Mouse (Mus musculus): Measurements from ENCODE around the gene Hmcn2. TPM values are rescaled to one million over a fixed set of nuclear protein-coding genes. Genes with fewer than 3 reads are reported as not detected.
A peak's percentile ranks its signal among the peaks of the same experiment; 100 is the strongest.

The Hmcn2 gene
- polyA plus RNA-seq, 1 experiment from 2014 or later: 5.5 TPM

GRCm38 (mm10) chr2:31458460-31458859, 144.2 kb downstream of the Hmcn2 start:
- H3K36me3 ChIP-seq (ENCODE audit: control insufficient read depth, insufficient read depth): no peaks in the 10 kb centered on the region
- TF ChIP-seq CTCF (IDR thresholded peaks at IDR 0.05; ENCODE audit: low read depth): no peak
- H3K9ac ChIP-seq (ENCODE audit: low read depth, low read length): no peak overlapping the region
- H3K4me2 ChIP-seq (replicated peaks; ENCODE audit: low read depth): no peak overlapping the region
- no peak overlapping the region for H3K4me3 ChIP-seq (ENCODE audit: low read depth, low read length)
- H3K27ac ChIP-seq (ENCODE audit: low read depth, low read length): peak overlapping the region; percentile 73
- H3K9me3 ChIP-seq (ENCODE audit: control insufficient read depth): no peaks in the 10 kb centered on the region
- no peak for ATAC-seq
- no peaks in the 10 kb centered on the region for H3K27me3 ChIP-seq (replicated peaks; ENCODE audit: control insufficient read depth, insufficient read depth, low read length)
- WGBS: 47% methylated on average over 5 of the region's 5 CpGs
- H3K4me1 ChIP-seq (replicated peaks; ENCODE audit: control insufficient read depth, insufficient read depth, low read length): peaks cover 24% of the 10 kb centered on the region

- peak overlapping the region; percentile 87 for H3K27ac ChIP-seq (ENCODE audit: low read depth, low read length)
- no peak overlapping the region for H3K9ac ChIP-seq (ENCODE audit: low read depth, low read length)
- no peaks in the 10 kb centered on the region for H3K27me3 ChIP-seq (replicated peaks; ENCODE audit: control insufficient read depth, insufficient read depth, low read length)
- no peaks in the 10 kb centered on the region for H3K36me3 ChIP-seq (ENCODE audit: control insufficient read depth, insufficient read depth)
- 24% methylated on average over 16 of the region's 16 CpGs for WGBS
- ATAC-seq: peak; percentile 72
- no peaks in the 10 kb centered on the region for H3K9me3 ChIP-seq (ENCODE audit: control insufficient read depth)
- peak overlapping the region; percentile 74 for H3K4me2 ChIP-seq (replicated peaks; ENCODE audit: low read depth)
- no peak for TF ChIP-seq CTCF (IDR thresholded peaks at IDR 0.05; ENCODE audit: low read depth)
- peak overlapping the region; percentile 35; the same call in 1 of the 2 replicates for H3K4me3 ChIP-seq (ENCODE audit: low read depth, low read length)
- H3K4me1 ChIP-seq (replicated peaks; ENCODE audit: control insufficient read depth, insufficient read depth, low read length): peaks cover 18% of the 10 kb centered on the region
These were observed 145.0 kb downstream of the Hmcn2 start for GRCm38 (mm10) chr2:31458989-31459936.

- TF ChIP-seq CTCF (IDR thresholded peaks at IDR 0.05; ENCODE audit: low read depth): peak; percentile 80
- Histone ChIP-seq H3K4me1 (replicated peaks; ENCODE audit: control insufficient read depth, insufficient read depth, low read length) (0 out of 2 replicates have a peak, but pooled peaks cover 11% of the 10 kb centered on the region), H3K4me2 (replicated peaks; ENCODE audit: low read depth) (peak overlapping the region; percentile 74), H3K9ac (ENCODE audit: low read depth, low read length) (peak overlapping the region; percentile 35; the same call in 1 of the 2 replicates), H3K27ac (ENCODE audit: low read depth, low read length) (peak overlapping the region; percentile 87), H3K9me3 (ENCODE audit: control insufficient read depth) (no peaks in the 10 kb centered on the region), H3K27me3 (replicated peaks; ENCODE audit: control insufficient read depth, insufficient read depth, low read length) (no peaks in the 10 kb centered on the region), H3K36me3 (ENCODE audit: control insufficient read depth, insufficient read depth) (no peaks in the 10 kb centered on the region), H3K4me3 (ENCODE audit: low read depth, low read length) (peak overlapping the region; percentile 35)
- 5% methylated on average over 47 of the region's 48 CpGs for WGBS
- ATAC-seq: peak; percentile 42
These were observed 145.9 kb downstream of the Hmcn2 start for GRCm38 (mm10) chr2:31460025-31460571.

- no peak for TF ChIP-seq CTCF (IDR thresholded peaks at IDR 0.05; ENCODE audit: low read depth)
- H3K9ac ChIP-seq (ENCODE audit: low read depth, low read length): no peak overlapping the region
These were observed 146.7 kb downstream of the Hmcn2 start for GRCm38 (mm10) chr2:31460920-31461319.

GRCm38 (mm10) chr2:31462051-31462450, 147.8 kb downstream of the Hmcn2 start:
- Histone ChIP-seq H3K27ac (ENCODE audit: low read depth, low read length) (peak overlapping the region; percentile 35; the same call in 1 of the 2 replicates), H3K4me1 (replicated peaks; ENCODE audit: control insufficient read depth, insufficient read depth, low read length) (0 out of 2 replicates have a peak, but pooled peaks cover 11% of the 10 kb centered on the region), H3K9me3 (ENCODE audit: control insufficient read depth) (no peaks in the 10 kb centered on the region), H3K9ac (ENCODE audit: low read depth, low read length) (no peak overlapping the region), H3K36me3 (ENCODE audit: control insufficient read depth, insufficient read depth) (no peaks in the 10 kb centered on the region), H3K4me2 (replicated peaks; ENCODE audit: low read depth) (no peak overlapping the region; the same call in 1 of the 2 replicates), H3K4me3 (ENCODE audit: low read depth, low read length) (no peak overlapping the region), H3K27me3 (replicated peaks; ENCODE audit: control insufficient read depth, insufficient read depth, low read length) (no peaks in the 10 kb centered on the region)
- ATAC-seq: no peak
- TF ChIP-seq CTCF (IDR thresholded peaks at IDR 0.05; ENCODE audit: low read depth): no peak
- WGBS: 26% methylated on average over 8 of the region's 8 CpGs

More at GRCm38 (mm10) chr2:31460920-31461319, 146.7 kb downstream of the Hmcn2 start:
- H3K4me3 ChIP-seq (ENCODE audit: low read depth, low read length): no peak overlapping the region
- no peaks in the 10 kb centered on the region for H3K9me3 ChIP-seq (ENCODE audit: control insufficient read depth)
- H3K27ac ChIP-seq (ENCODE audit: low read depth, low read length): peak overlapping the region; percentile 87; the same call in 1 of the 2 replicates
- no peak for ATAC-seq
- H3K4me2 ChIP-seq (replicated peaks; ENCODE audit: low read depth): peak overlapping the region; percentile 74; the same call in 1 of the 2 replicates
- 64% methylated on average over 7 of the region's 7 CpGs for WGBS
- no peaks in the 10 kb centered on the region for H3K27me3 ChIP-seq (replicated peaks; ENCODE audit: control insufficient read depth, insufficient read depth, low read length)
- H3K36me3 ChIP-seq (ENCODE audit: control insufficient read depth, insufficient read depth): no peaks in the 10 kb centered on the region
- 0 out of 2 replicates have a peak, but pooled peaks cover 11% of the 10 kb centered on the region for H3K4me1 ChIP-seq (replicated peaks; ENCODE audit: control insufficient read depth, insufficient read depth, low read length)

GRCm38 (mm10) chr2:31463253-31463652, 149.0 kb downstream of the Hmcn2 start:
- no peaks in the 10 kb centered on the region for H3K36me3 ChIP-seq (ENCODE audit: control insufficient read depth, insufficient read depth)
- H3K4me1 ChIP-seq (replicated peaks; ENCODE audit: control insufficient read depth, insufficient read depth, low read length): 0 out of 2 replicates have a peak, but pooled peaks cover 11% of the 10 kb centered on the region
- H3K4me3 ChIP-seq (ENCODE audit: low read depth, low read length): no peak overlapping the region
- 58% methylated on average over 7 of the region's 7 CpGs for WGBS
- no peak for TF ChIP-seq CTCF (IDR thresholded peaks at IDR 0.05; ENCODE audit: low read depth)
- no peak overlapping the region for H3K4me2 ChIP-seq (replicated peaks; ENCODE audit: low read depth)
- H3K9me3 ChIP-seq (ENCODE audit: control insufficient read depth): no peaks in the 10 kb centered on the region
- H3K9ac ChIP-seq (ENCODE audit: low read depth, low read length): no peak overlapping the region
- H3K27me3 ChIP-seq (replicated peaks; ENCODE audit: control insufficient read depth, insufficient read depth, low read length): no peaks in the 10 kb centered on the region
- no peak for ATAC-seq
- H3K27ac ChIP-seq (ENCODE audit: low read depth, low read length): peak overlapping the region; percentile 41; the same call in 1 of the 2 replicates
